Mouse (Mus musculus) ES-Bruce4 (cell line): ENCODE data around the gene Trmt61a. TPM values are rescaled to one million over a fixed set of nuclear protein-coding genes. Genes with fewer than 3 reads are reported as not detected.

Experiments used
- H3K27ac ChIP-seq: 2 replicates; pipeline ENCODE4 v1.5.1; 2012; ENCODE audit warnings: low read length, inconsistent platforms; ENCODE audit not compliant: insufficient read depth
- H3K27me3 ChIP-seq: 2 replicates; pipeline ENCODE4 v1.6.1; 2012; ENCODE audit warnings: mild to moderate bottlenecking, low read length, inconsistent platforms; ENCODE audit not compliant: control insufficient read depth, poor library complexity, insufficient read depth, severe bottlenecking
- H3K36me3 ChIP-seq: 2 replicates; pipeline ENCODE4 v1.6.1; 2012; ENCODE audit warnings: inconsistent platforms, mild to moderate bottlenecking, low read length, moderate library complexity; ENCODE audit not compliant: control insufficient read depth, poor library complexity, insufficient read depth, severe bottlenecking
- H3K4me1 ChIP-seq: one replicate; pipeline ENCODE4 v1.8.1; 2011; ENCODE audit warnings: low read length; ENCODE audit not compliant: control insufficient read depth, insufficient read depth
- H3K4me3 ChIP-seq: 2 replicates; pipeline ENCODE4 v1.5.1; 2011; ENCODE audit warnings: low read depth, mild to moderate bottlenecking, low read length
- H3K9ac ChIP-seq: 2 replicates; pipeline ENCODE4 v1.6.1; 2012; ENCODE audit warnings: low read depth, mild to moderate bottlenecking, inconsistent platforms; ENCODE audit not compliant: poor library complexity, severe bottlenecking
- H3K9me3 ChIP-seq: replicated peaks from 2 replicates; pipeline ENCODE4 v1.6.1; 2012; ENCODE audit warnings: mild to moderate bottlenecking, low read length, inconsistent platforms; ENCODE audit not compliant: control insufficient read depth, poor library complexity, insufficient read depth, severe bottlenecking
- CTCF ChIP-seq: IDR thresholded peaks from one replicate; pipeline ENCODE4 v1.8.1; 2011; ENCODE audit warnings: low read depth, low read length
- EP300 ChIP-seq: IDR thresholded peaks from 2 replicates; pipeline ENCODE4 v1.6.1; 2011; ENCODE audit warnings: low read depth, low read length; ENCODE audit not compliant: insufficient read depth
- POLR2A ChIP-seq: IDR thresholded peaks from one replicate; pipeline ENCODE4 v1.8.1; 2011; ENCODE audit warnings: low read length; ENCODE audit not compliant: insufficient read depth
- polyA plus RNA-seq: library from polyadenylated mRNA; stranded (reverse); fragments of >200 nt; gene quantifications from 2 replicates; pipeline ENCODE4 v1.2.4, GENCODE M21; 2011; ENCODE audit warnings: low read depth; ENCODE audit not compliant: missing spikeins, insufficient read depth, insufficient read length

Trmt61a gene
- polyA plus RNA-seq, 1 experiment: 13.0 TPM

- peak overlapping the region; percentile 64 for H3K9ac ChIP-seq
- H3K9me3 ChIP-seq: no peaks in the 10 kb centered on the region
- H3K27me3 ChIP-seq: no peaks in the 10 kb centered on the region
- no peaks in the 10 kb centered on the region for H3K36me3 ChIP-seq
- TF ChIP-seq CTCF (no peak), EP300 (no peak), POLR2A (no peak)
- peak overlapping the region; percentile 51 for H3K27ac ChIP-seq
- H3K4me1 ChIP-seq: peaks cover 4% of the 10 kb centered on the region
- H3K4me3 ChIP-seq: peak overlapping the region; percentile 90
These were observed 484 bp upstream of the Trmt61a start for GRCm38 (mm10) chr12:111677421-111677820.

- no peak overlapping the region for H3K27ac ChIP-seq
- H3K36me3 ChIP-seq: no peaks in the 10 kb centered on the region
- peaks cover 4% of the 10 kb centered on the region for H3K4me1 ChIP-seq
- H3K4me3 ChIP-seq: peak overlapping the region; percentile 90
- H3K9me3 ChIP-seq: no peaks in the 10 kb centered on the region
- no peaks in the 10 kb centered on the region for H3K27me3 ChIP-seq
- H3K9ac ChIP-seq: peak overlapping the region; percentile 64
- no peak for TF ChIP-seq POLR2A
- TF ChIP-seq CTCF: no peak
- no peak for TF ChIP-seq EP300
These were observed 697 bp downstream of the Trmt61a start for GRCm38 (mm10) chr12:111678670-111678933.

GRCm38 (mm10) chr12:111678997-111679396, 1.1 kb downstream of the Trmt61a start:
- no peak overlapping the region for H3K9ac ChIP-seq
- no peaks in the 10 kb centered on the region for H3K27me3 ChIP-seq
- no peaks in the 10 kb centered on the region for H3K36me3 ChIP-seq
- peaks cover 4% of the 10 kb centered on the region for H3K4me1 ChIP-seq
- H3K9me3 ChIP-seq: no peaks in the 10 kb centered on the region
- H3K27ac ChIP-seq: no peak overlapping the region
- H3K4me3 ChIP-seq: peak overlapping the region; percentile 90
- TF ChIP-seq EP300 (no peak), POLR2A (no peak)

- Histone ChIP-seq H3K36me3 (no peaks in the 10 kb centered on the region), H3K4me3 (no peak overlapping the region), H3K27ac (no peak overlapping the region), H3K27me3 (no peaks in the 10 kb centered on the region), H3K9ac (no peak overlapping the region), H3K9me3 (no peaks in the 10 kb centered on the region), H3K4me1 (peaks cover 4% of the 10 kb centered on the region)
- TF ChIP-seq POLR2A: no peak
- TF ChIP-seq EP300: no peak
- TF ChIP-seq CTCF: no peak
These were observed 2.8 kb downstream of the Trmt61a start for GRCm38 (mm10) chr12:111680661-111681060.

- Histone ChIP-seq H3K4me3 (no peak overlapping the region), H3K27ac (no peak overlapping the region), H3K9me3 (no peaks in the 10 kb centered on the region), H3K9ac (no peak overlapping the region), H3K4me1 (peaks cover 4% of the 10 kb centered on the region), H3K27me3 (no peaks in the 10 kb centered on the region), H3K36me3 (no peaks in the 10 kb centered on the region)
- TF ChIP-seq POLR2A (no peak), EP300 (no peak), CTCF (no peak)
These were observed 3.4 kb downstream of the Trmt61a start for GRCm38 (mm10) chr12:111681305-111681704.

GRCm38 (mm10) chr12:111682003-111682402, 4.1 kb downstream of the Trmt61a start:
- H3K9ac ChIP-seq: no peak overlapping the region
- no peaks in the 10 kb centered on the region for H3K36me3 ChIP-seq
- peaks cover 4% of the 10 kb centered on the region for H3K4me1 ChIP-seq
- H3K27ac ChIP-seq: no peak overlapping the region
- H3K27me3 ChIP-seq: no peaks in the 10 kb centered on the region
- no peak overlapping the region for H3K4me3 ChIP-seq
- no peaks in the 10 kb centered on the region for H3K9me3 ChIP-seq
- TF ChIP-seq CTCF: no peak
- TF ChIP-seq POLR2A: no peak
- TF ChIP-seq EP300: no peak
